Mouse (Mus musculus): ENCODE measurements at regions not wholly inside any gene's neighbourhood (a gene's known extent, or its start where the extent isn't known, plus 50 kb on each side); places are given as distances from the start of the nearest gene placed in this dataset.

DNA sequence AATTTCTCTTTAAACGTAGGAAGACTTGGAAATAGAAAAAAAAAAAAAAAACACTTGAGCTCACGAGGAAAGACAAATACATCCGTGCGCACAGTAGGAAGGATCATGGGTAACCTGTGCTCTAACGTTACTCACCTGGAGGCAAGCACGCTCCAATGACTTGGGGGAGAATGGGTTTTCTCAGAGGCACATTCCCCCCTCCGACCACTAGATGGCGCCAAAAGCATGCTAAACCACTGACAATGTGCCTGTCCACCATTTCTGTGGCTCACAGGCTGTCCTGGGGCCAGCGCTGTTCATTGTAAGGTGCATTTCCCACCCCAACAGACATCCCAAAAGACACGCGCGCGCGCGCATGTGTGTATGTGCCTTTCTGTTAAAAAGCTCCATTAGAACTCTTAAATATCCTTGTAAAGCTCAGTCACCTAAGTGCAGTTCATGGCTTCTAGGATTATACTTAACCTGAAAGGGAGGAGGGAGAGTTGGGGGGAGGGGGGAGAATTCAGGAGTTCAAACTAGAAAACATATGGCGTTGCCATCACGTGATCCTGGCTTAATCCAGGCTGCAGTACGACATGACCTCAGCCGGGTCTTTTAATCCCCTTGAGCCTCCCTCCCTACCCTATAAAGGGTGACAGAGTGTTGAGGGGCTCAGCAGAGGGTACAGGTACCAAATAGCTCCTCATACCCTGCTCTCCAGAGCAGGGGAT is 111.9 kb downstream of the Ddx11 start:
- no peaks in the 10 kb centered on the region for H3K4me1 ChIP-seq (ENCODE audit: control insufficient read depth, insufficient read depth, insufficient read length, low read length)
- H3K27ac ChIP-seq (replicated peaks; ENCODE audit: low read depth, low read length) = no peak overlapping the region
- H3K4me3 ChIP-seq (ENCODE audit: insufficient read depth, low read depth, low read length) = no peak overlapping the region

DNA sequence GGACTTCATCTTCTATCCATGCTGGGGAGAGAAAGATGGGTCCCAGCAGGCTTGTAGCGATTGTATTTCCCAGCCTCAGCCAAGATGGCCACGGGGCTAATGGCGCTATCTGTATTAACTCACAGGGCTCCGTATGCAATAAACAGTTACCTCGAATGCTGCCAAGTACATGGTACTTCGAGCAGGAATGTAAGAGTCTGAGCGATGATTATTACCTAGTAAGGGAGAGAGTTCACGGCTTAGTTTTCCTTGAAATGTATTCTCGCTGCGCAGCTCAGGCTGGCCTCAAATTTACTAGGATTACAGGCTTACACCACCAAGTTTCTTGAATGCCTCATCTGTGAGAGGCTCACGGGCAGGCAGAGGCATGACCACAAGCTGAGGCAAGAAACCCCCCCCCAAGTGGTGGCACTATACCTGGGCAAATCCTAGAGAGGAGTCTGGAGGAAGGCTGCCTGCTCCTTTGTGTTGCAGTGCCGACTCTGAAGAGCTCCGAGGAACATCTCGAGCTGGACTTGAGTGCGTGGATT is 112.6 kb downstream of the Ddx11 start:
- Histone ChIP-seq H3K4me1 (ENCODE audit: control insufficient read depth, insufficient read depth, insufficient read length, low read length) (no peaks in the 10 kb centered on the region), H3K4me3 (ENCODE audit: insufficient read depth, low read depth, low read length) (no peak overlapping the region)

DNA sequence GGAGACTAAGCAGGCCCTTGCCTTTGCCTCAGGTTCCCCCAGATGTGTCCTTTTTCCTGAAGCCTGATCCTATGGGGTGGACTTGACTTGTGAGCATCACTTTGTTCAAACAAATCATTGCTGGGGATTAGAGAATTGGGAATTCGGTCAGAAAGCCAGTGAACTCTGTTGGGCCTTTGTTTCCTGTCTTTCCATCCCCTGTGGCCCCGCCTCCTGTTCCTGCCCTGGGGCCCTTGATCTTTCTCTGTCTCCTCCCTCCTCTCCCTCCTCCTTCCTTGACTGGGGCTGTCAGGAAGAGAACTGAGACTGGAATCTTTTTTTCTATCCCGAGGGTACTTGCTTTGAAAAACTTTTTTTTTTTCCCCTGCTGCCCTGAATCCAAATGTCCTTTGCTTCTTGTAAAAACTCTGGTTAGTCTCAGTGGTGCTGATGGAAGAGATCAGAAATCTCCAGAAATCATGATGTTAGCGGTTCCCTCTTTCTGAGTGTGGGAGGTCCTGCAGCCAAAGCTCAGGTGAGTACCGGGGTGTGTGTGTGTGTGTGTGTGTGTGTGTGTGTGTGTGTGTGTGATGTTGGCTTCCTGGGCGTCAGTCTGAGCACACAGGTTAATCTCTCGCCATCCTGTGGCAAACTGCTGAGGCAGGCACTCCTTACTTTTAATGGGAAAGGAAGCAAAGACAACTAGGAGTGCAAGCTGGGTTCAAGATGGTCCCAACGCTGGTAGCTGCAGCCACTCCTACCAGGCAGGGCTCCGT is 118.7 kb downstream of the Ddx11 start:
- H3K4me3 ChIP-seq (ENCODE audit: insufficient read depth, low read depth, low read length) = peak overlapping the region; percentile 7
- no peak overlapping the region for H3K27ac ChIP-seq (replicated peaks; ENCODE audit: low read depth, low read length)

More for the DNA sequence above, 112.6 kb downstream of the Ddx11 start:
- no peak overlapping the region for H3K27ac ChIP-seq (replicated peaks; ENCODE audit: low read depth, low read length)

DNA sequence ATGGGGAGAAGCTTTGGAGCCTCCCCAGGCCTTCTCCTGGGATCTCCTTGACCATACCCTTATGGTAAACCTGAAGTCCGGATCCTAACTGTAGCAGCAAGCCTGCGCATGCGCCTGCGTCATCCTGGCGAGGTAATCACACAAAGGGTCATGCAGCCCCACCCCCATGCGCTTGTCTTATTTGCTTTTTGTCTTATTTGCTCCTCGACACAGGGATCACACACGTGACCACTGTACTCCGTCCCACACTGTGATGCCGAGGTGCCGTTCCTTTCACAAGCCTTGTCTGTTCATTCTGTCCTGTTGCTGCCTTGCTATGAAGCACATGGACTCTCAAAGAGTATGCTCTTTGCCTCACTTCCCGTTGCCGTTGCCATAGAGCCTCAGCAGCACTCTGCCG is 120.9 kb downstream of the Ddx11 start:
- Histone ChIP-seq H3K27ac (replicated peaks; ENCODE audit: low read depth, low read length) (no peak overlapping the region), H3K4me3 (ENCODE audit: insufficient read depth, low read depth, low read length) (no peak overlapping the region), H3K4me1 (ENCODE audit: control insufficient read depth, insufficient read depth, insufficient read length, low read length) (no peaks in the 10 kb centered on the region)

More for the DNA sequence above, 118.7 kb downstream of the Ddx11 start:
- H3K4me1 ChIP-seq (ENCODE audit: control insufficient read depth, insufficient read depth, insufficient read length, low read length) = no peaks in the 10 kb centered on the region

DNA sequence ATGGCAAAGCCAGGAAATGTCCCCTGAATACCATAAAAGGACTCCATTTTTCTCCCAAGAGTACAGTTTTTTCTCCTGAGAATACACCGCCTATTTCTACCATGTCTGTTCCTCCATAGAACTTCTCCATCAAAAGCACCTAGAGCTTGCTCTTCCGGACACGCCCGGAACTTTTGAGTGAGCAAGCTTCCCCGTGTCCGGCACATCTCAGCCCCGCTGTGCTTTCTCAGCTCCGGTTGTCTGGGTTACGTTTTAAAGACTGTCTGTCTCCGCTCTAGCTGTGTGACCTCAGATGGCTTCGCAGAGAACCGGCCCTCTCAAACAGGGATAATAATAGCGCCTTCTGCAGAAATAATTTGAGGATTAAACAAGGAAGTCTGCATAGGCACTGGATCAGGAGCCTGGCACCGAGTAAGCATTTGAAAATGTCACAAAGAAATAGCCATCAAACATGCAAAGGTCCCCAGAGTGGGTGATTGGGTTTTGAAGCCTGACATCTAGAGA is 122.8 kb downstream of the Ddx11 start:
- Histone ChIP-seq H3K4me1 (ENCODE audit: control insufficient read depth, insufficient read depth, insufficient read length, low read length) (no peaks in the 10 kb centered on the region), H3K4me3 (ENCODE audit: insufficient read depth, low read depth, low read length) (no peak overlapping the region), H3K27ac (replicated peaks; ENCODE audit: low read depth, low read length) (no peak overlapping the region)

DNA sequence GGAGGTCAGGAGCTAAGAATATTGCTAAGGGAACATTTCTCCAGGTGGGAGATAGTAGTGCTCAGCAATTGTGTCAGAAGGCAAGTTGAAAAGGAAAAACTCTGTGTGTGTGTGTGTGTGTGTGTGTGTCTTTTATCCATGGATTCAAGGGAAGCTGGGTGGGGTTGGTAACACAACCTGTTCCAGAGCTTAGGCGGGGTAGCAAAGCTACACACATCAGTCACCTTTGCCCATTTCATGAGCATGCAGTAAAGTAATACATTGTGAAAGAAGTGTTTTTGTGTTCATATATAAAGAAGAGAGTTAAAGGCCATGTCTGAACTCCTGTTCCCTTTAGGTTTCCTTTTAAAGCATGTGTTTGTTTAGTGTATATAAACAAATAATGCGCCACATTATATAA is 128.2 kb downstream of the Ddx11 start:
- H3K4me1 ChIP-seq (ENCODE audit: control insufficient read depth, insufficient read depth, insufficient read length, low read length) = no peaks in the 10 kb centered on the region
- H3K4me3 ChIP-seq (ENCODE audit: insufficient read depth, low read depth, low read length) = no peak overlapping the region
- H3K27ac ChIP-seq (replicated peaks; ENCODE audit: low read depth, low read length) = no peak overlapping the region

DNA sequence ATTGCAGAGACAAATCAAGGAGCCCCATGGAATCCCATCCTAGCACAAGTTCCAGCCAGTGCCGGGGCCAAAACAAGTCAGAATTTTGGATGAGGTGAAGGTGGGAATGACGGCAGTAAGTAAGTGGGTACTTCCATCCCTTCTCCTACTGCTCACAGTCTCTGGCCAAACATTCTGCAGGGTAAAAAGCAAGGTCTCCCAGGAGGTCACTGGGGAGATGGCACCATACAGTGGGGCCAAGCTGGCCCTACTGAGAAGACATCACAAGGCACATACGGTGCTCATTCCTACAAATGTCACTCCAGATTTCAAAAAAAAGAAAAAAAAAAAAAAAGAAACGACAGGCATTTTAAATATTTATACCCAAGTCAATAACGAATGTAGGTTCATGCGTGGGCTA is 129.6 kb downstream of the Ddx11 start:
- no peak overlapping the region for H3K27ac ChIP-seq (replicated peaks; ENCODE audit: low read depth, low read length)
- H3K4me1 ChIP-seq (ENCODE audit: control insufficient read depth, insufficient read depth, insufficient read length, low read length) = no peaks in the 10 kb centered on the region

DNA sequence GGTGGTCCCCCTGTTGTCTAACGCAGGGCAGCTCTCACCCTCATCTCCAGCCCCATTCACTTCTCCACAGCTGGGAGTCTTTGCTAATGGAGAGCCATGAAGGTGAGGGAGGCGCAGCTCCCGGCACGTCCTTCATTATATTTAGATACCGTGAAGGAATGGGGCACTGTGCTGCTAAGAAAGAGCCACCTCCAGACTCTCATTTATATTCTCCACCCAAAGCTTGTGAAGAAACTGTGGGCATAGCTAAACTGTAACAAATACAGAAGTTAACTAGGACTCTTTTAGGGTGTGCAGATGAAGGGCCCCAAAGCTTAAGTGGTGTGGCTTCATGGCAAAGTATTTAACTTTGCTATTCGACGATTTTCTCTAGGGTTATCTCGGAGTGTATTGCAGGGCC is 136.4 kb downstream of the Ddx11 start:
- H3K4me3 ChIP-seq (ENCODE audit: insufficient read depth, low read depth, low read length) = no peak overlapping the region

More for the DNA sequence above, 129.6 kb downstream of the Ddx11 start:
- no peak overlapping the region for H3K4me3 ChIP-seq (ENCODE audit: insufficient read depth, low read depth, low read length)

DNA sequence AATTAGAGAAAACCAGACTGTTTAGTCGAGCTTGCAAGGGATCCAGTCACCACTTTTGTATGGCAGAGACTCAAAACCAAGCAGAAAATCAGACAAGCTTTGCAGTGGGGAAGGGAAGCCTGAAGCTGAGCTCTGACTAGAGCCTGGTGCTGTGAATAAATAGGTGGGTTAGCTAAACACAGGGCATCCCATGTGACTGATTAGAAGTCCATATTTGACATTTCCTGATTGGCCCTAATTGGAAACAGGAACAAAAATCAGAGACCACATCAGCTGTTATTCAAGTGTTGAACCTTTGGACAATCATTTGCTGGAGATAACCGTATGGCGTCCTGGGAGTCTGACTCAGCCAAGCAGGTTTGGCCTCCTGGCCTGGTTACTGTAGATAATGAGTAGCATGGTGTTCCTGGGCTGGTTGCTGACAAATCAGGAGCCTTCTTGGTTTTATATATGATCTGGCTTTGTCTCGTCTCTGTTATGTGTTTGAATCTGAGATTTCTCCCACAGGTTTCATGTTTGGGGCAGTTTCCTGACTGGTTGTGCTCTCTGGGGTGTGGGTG is 139.4 kb downstream of the Ddx11 start:
- H3K4me1 ChIP-seq (ENCODE audit: control insufficient read depth, insufficient read depth, insufficient read length, low read length) = no peaks in the 10 kb centered on the region

More for the DNA sequence above, 136.4 kb downstream of the Ddx11 start:
- Histone ChIP-seq H3K4me1 (ENCODE audit: control insufficient read depth, insufficient read depth, insufficient read length, low read length) (no peaks in the 10 kb centered on the region), H3K27ac (replicated peaks; ENCODE audit: low read depth, low read length) (no peak overlapping the region)

DNA sequence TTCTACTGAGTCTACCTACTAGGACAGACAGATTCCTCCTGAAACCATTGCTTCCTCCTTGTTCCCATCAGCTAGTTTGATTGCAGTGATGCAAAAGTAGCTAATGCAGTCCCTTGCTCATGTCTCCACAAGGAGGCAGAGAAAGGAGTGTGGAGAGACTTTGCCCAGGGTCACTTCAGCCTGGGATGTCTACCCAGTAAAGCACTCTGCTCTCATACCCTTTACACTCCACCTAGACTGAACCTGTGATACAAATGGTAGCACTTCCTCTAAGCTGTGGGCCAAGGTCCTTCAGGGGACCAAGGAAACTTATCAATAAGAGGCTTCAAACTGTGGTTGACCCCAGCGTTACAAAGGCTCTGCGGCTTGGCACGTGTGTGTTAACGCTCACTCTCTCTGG is 140.1 kb downstream of the Ddx11 start:
- no peak overlapping the region for H3K4me3 ChIP-seq (ENCODE audit: insufficient read depth, low read depth, low read length)
- no peak overlapping the region for H3K27ac ChIP-seq (replicated peaks; ENCODE audit: low read depth, low read length)
- H3K4me1 ChIP-seq (ENCODE audit: control insufficient read depth, insufficient read depth, insufficient read length, low read length) = no peaks in the 10 kb centered on the region

More for the DNA sequence above, 139.4 kb downstream of the Ddx11 start:
- Histone ChIP-seq H3K4me3 (ENCODE audit: insufficient read depth, low read depth, low read length) (no peak overlapping the region), H3K27ac (replicated peaks; ENCODE audit: low read depth, low read length) (no peak overlapping the region)

DNA sequence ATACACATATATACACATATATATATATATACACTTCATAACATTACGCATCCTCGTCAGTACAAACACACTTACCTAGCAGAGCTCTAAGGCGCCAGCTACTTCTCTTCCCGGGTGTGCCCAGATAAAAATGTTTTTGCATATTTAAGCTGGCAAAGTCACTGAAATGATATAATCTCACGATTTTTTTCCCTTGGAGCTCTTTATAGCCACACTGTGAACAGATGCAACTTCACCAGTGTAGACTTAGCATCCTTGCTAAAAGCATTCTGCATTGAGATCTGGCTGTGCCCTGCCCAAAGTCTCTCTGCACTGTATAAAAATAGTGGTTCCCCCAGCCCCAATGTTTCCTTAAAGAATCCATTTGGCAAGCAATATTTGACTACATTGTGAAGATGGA is 143.5 kb downstream of the Ddx11 start:
- H3K4me3 ChIP-seq (ENCODE audit: insufficient read depth, low read depth, low read length) = no peak overlapping the region
- H3K4me1 ChIP-seq (ENCODE audit: control insufficient read depth, insufficient read depth, insufficient read length, low read length) = no peaks in the 10 kb centered on the region
- no peak overlapping the region for H3K27ac ChIP-seq (replicated peaks; ENCODE audit: low read depth, low read length)

DNA sequence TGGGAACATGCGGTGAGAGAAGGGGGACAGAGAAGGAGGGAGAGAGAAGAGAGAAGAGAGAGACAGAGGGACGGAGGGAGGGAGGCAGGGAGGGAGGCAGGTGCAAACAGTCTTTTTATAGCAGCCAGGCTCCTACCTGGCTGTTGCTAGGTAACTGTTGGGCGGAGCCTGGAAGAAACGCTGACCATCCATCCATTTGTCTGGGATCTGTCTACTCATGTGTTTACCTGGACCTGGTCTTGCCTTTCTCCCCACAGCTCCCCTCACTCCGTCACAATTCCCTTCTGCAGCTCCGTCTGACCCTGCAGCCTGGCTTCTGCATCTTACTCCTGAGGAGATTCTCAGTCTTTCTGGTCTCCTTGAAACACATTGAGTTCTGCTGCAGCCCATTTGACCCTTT is 144.5 kb downstream of the Ddx11 start:
- Histone ChIP-seq H3K4me1 (ENCODE audit: control insufficient read depth, insufficient read depth, insufficient read length, low read length) (no peaks in the 10 kb centered on the region), H3K4me3 (ENCODE audit: insufficient read depth, low read depth, low read length) (no peak overlapping the region), H3K27ac (replicated peaks; ENCODE audit: low read depth, low read length) (no peak overlapping the region)

DNA sequence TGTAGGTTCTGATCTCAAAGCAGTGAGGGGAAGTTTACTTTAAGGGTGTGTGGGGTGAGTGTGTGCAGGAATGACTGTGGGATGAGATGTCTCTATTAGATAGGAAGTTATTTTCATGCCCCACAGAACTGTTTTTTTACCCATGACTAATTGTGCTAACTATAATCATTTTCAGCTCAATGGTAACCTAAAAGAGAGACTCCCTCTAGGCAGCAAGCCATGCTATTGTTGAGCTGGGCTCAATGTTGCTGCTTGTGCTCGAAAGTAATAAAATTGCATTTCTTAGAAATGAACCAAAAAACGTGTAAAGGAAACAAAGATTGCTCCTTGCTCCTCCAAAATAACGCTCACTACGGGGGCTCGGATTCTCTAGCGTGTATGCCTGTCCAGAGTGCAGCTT is 146.2 kb downstream of the Ddx11 start:
- H3K4me1 ChIP-seq (ENCODE audit: control insufficient read depth, insufficient read depth, insufficient read length, low read length) = no peaks in the 10 kb centered on the region
- H3K4me3 ChIP-seq (ENCODE audit: insufficient read depth, low read depth, low read length) = no peak overlapping the region
- no peak overlapping the region for H3K27ac ChIP-seq (replicated peaks; ENCODE audit: low read depth, low read length)

DNA sequence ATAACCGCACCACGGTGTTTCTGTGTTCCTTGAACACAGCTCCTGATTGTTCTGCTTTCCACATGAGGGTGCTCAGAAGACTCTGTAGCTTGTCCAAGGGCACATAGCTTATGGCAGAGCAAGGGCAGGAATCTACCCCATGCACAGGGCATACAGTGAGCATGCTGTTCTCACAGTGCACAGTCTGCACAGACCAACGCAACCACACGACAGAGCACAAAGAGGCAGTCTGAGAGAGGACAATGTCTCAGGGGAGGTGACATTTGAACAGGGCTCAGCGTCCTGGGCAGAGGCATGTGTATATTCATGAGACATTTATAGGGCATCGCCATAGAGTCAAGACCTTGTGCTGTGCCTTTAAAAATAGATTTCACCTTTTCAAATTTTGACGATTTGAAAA is 148.6 kb downstream of the Ddx11 start:
- Histone ChIP-seq H3K4me3 (ENCODE audit: insufficient read depth, low read depth, low read length) (no peak overlapping the region), H3K4me1 (ENCODE audit: control insufficient read depth, insufficient read depth, insufficient read length, low read length) (no peaks in the 10 kb centered on the region), H3K27ac (replicated peaks; ENCODE audit: low read depth, low read length) (no peak overlapping the region)

DNA sequence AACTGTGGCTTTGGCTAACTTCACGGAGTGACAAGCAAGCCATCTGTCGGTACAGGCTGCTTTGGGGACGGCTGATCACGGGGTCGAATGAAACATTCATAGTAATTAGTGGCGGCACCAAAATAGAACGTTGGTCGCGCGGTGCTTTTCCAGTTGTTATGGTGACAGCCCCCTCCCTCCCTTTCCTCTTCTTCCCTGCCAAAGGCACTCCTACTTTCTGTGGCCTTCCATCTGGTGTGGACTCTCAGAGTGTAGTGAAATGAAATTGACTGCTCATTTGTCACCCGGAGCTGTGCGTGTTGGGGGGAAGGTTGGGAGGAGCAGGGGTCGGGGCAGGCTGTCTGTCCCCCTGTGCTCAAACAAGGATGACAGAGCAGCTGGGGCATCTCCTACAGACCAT is 153.5 kb downstream of the Ddx11 start:
- Histone ChIP-seq H3K4me3 (ENCODE audit: insufficient read depth, low read depth, low read length) (no peak overlapping the region), H3K27ac (replicated peaks; ENCODE audit: low read depth, low read length) (no peak overlapping the region), H3K4me1 (ENCODE audit: control insufficient read depth, insufficient read depth, insufficient read length, low read length) (no peaks in the 10 kb centered on the region)

All from brown adipose tissue, adult 24 weeks (tissue).